Mouse (Mus musculus) frontal cortex, adult (tissue): Measurements from ENCODE around the gene Car12.
"Not testable (repeated sequence)": the region's sequence is repeated elsewhere in the genome, so short reads cannot be mapped to it uniquely, and the experiment has no call there.

Experiments
- ATAC-seq: cut with Nextera tagmentation; 2 replicates; pipeline ENCODE4 v1.9.2; 2017; ENCODE audit warnings: mild to moderate bottlenecking, moderate library complexity, mixed read lengths; ENCODE audit not compliant: low TSS enrichment

The Car12 gene

DNA sequence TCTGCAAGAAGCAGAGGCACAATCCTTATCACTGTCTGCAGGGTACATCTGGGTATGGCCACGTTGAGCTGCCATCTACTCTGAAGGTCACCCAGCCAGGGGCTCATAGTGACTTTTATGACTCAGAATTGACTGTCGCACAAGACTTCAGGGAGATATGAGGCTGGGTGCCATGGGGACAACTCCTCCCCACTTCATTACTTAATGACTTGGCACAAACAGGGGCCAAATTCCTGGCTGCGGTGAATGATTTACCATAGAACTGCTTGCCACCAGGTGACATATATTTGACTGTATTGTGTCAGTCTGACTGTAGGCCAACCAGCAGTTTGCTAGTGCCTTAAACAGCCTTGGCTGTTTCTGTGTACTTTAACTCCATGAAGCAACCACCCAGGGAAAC, 55.8 kb downstream of the Car12 start:
- ATAC-seq: no peak

DNA sequence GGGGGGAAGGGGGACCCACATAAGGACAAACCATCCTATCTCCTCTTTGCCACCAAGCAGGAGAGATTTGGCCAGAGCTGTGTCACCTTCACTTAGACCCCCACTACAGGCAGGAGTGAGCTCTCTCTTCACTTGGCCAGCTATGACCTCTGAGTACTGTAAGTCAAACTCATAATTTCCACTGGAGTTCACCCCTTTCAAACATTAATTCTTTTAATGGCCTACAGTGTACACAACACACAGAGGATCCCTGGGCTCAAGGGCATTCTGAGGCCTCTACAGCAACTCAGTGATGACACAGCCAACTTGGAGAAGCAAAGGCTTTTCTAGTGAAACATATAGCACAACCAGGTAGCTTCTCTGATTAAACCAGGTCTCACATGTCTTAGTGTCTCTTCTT, 57.2 kb downstream of the Car12 start:
- ATAC-seq: no peak

DNA sequence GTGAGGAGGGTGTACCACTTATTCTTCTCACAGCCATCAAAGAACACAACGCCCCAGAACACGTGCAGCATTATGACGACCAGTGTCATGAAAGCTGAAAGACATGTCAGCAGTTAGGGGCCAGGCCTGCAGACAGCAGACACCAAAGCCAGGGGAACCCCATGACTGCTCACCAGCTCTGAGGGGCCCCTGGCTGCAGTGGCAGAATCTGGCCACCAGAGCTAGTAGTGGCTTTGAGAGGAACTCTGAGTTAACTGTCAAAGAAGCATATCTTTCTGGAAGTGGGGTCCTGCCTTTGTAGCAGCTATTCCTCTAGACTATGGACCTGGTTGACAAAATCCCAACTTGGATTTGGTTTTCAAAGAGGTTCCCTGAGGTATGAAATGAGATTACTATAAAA, 71.1 kb downstream of the Car12 start:
- ATAC-seq: not testable (repeated sequence)

DNA sequence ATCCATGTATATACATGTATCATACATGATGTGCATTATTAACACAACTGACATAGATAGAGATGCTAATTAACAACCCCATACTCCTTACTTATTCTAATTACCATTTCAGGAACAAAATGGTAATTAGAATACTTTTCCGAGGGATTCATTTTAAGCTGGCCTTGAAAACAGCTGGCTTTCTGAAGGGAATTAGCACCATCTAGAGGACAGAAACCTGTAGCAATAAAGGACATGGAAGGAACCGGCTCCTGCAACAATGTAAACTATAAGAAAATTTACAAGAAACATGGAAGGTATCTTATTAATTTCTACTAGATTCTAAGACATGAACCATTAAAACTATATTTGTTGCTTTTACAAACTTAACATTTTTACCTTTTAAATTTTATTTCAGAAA, 74.3 kb downstream of the Car12 start:
- ATAC-seq: peak; percentile 77; the same call in 1 of the 2 replicates

DNA sequence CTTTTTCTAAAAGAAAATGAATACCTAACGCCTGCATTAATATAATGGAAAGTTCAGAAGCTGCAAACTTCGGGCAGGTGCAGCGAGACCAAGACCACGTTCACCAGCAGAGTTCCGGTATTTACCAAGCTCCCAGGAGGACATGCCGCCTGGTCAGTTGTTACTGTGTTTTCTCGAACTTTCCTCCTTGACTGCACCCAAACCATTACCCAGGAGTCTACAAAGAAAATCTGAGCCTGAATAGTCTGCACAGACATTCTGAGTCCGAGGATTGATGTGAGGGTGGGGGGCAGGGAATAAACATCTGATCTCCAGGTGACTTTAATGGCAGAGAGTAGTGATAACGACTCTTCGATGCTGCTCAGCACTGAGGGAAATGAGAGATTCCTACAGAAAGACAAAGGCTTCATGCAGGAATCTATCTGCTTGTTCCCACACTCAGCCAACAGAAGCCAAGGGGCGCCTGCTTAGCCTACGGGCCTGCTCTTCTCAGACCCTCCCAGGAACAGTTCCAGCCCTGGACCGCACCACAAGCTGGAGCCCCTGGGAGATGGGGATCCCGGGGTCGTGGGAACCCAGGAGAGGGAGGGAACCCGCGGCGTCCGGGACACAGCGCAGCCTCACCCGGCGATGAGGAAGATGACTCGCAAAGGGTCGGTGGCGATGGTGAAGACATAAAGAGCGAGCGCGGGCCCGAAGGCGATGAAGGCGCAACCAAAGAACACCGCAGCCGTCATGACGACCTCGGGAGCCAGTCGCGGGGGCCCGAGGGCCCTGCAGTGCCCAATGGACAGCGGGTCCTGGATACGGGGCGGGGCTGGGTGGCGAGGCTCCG, 81.4 kb downstream of the Car12 start:
- ATAC-seq: peak; percentile 14; the same call in 1 of the 2 replicates

DNA sequence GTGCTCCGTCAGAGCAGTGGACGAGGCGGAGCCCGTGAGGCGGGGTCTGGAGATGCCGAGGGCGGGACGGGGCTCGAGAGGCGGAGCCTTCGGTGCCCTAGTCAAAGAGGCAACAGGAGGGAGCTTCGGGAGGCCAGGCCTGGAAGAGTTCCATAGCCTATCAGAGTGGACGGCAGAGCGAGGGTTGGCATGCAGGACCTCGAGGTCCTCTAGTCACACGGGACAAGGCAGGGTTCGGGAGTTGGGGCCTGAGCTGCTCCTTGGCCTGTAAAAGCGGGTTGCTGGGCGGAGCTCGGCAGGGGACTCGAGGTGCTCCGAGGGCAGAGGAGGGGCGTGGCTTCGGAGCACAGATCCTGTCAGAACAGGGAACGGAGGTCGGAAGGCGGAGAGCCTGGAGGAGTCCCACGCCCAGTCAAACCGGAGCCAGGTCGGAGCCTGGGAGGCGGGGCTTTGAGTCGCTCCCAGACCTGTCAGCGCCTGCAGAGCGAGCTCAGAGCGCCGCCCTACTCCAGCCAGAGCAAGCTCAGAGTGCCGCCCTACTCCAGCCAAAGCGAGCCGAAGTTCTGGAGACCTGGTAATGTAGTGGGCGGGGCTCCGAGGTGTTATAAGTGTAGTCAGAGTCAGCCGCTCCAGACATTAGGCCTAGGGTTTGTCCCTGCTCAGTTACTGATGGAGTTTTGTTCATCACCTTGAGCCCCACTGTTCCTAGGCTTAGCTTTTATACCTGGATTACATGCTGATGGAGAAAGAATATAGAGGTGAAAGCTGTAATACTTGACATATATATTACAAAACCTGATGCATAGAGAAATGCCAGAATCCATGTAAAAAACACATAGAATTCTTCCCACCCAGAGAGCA, 82.2 kb downstream of the Car12 start, which contains the start of gene Aph1b:
Aph1b (minus strand) TSS at position 27 of the 861 bp plus-strand sequence.
- peak; percentile 95 for ATAC-seq

DNA sequence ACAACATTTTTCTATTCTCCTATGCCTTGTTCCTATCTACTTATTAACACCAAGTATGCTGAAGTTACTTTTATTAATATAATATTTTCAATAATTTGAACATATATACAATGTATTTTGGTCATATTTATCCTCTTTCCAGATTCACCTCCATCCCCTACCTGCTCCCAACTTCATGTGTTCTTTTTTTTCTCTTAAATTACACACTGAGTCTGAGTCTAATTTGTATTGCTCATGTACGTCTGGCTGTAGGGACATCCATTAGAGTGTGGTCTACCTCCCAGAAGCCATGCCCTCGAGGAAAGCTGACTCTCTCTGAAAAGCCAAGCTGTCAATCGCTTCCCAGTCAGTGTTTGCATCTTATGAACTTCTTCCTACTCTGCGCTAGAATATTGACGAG, 83.3 kb downstream of the Car12 start, which contains the start of gene Gm10647:
Gm10647 (plus strand) TSS at position 301 of the 400 bp plus-strand sequence.
- ATAC-seq: no peak

DNA sequence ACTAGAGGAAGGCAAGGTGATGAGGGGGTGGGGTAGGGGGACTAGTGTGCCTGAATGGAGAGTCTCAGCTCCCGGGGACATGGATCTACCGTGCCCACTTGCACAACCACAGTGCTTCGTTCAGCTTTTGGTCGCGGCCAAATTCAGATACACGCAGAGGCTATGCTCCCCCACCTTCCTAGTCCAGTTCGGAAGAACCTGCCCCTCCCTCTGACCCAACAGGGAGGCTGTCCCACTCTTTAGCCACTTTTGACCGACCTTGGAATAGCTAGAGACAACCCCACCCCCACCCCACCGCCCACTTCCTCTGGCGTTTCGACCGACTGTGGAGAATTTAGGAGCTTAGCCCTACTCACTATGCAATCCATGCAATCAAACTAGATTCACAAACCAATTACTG, 88.5 kb downstream of the Car12 start:
- no peak for ATAC-seq

DNA sequence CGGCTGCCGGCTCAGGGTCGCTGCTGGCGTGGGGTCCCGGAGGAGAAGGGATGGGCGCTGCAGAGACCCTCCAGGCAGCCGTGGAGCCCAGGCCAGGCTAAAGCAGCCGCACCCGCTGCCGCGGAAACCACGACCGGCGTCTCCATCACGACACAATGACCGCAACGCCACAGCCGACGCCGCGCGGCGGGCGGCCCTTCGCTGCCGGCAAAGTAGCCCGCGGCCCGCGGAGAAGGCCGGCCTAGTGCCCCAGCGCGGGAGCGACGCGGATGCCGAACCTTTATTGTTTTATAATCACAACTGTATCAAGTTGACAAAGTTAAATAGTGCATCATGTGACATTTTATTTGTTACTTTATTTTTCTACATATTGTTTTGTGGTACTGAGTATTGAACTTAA, 92.5 kb downstream of the Car12 start:
- not testable (repeated sequence) for ATAC-seq

DNA sequence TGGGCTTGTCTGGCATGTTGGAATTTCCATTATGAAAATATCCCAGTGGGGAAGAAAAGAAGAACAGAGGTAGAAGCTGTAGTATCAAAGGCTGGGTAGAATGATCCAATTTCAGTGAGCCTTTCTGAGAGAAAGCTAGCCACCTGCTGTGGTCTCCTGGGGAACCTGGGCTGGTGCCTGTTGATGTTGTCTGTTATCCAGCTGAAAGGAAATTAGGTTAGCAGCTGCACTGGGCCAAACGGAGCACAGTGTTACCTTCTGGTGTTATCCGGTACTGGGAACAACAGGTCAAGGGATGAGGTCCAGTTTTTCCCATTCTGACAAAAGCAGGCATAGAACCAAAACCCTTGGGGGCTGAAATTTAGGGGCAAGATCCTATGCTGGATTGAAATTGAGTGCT, 99.9 kb downstream of the Car12 start:
- ATAC-seq: no peak
